Mouse (Mus musculus) embryonic facial prominence, embryonic 15.5 days (tissue): Measurements from ENCODE around the gene Eef1b2. TPM values are rescaled to one million over a fixed set of nuclear protein-coding genes. Genes with fewer than 3 reads are reported as not detected.
"Not testable (repeated sequence)": the region's sequence is repeated elsewhere in the genome, so short reads cannot be mapped to it uniquely, and the experiment has no call there.

ENCODE experiments used
- ATAC-seq: fragments of 200-750 bp; cut with Nextera tagmentation; 2 replicates; pipeline ENCODE4 v1.8.0; 2017; ENCODE audit warnings: low read depth, moderate TSS enrichment; ENCODE audit not compliant: insufficient number of reproducible peaks, low FRiP score, low TSS enrichment
- H3K27ac ChIP-seq: fragments of 300-500 bp; sonication (generic); replicated peaks from 2 replicates; pipeline ENCODE4 v1.5.1; 2015; ENCODE audit warnings: mild to moderate bottlenecking, inconsistent platforms
- H3K27me3 ChIP-seq: fragments of 300-500 bp; sonication (generic); 2 replicates; pipeline ENCODE4 v1.6.1; 2015; ENCODE audit warnings: inconsistent platforms
- H3K36me3 ChIP-seq: fragments of 300-500 bp; sonication (generic); 2 replicates; pipeline ENCODE4 v1.6.1; 2015; ENCODE audit warnings: mild to moderate bottlenecking, inconsistent platforms
- H3K4me1 ChIP-seq: fragments of 300-500 bp; sonication (generic); 2 replicates; pipeline ENCODE4 v1.6.1; 2015; ENCODE audit warnings: inconsistent platforms
- H3K4me2 ChIP-seq: fragments of 300-500 bp; sonication (generic); replicated peaks from 2 replicates; pipeline ENCODE4 v1.6.1; 2015; ENCODE audit warnings: mild to moderate bottlenecking, inconsistent platforms
- H3K4me3 ChIP-seq: fragments of 300-500 bp; sonication (generic); replicated peaks from 2 replicates; pipeline ENCODE4 v1.5.1; 2015; ENCODE audit warnings: mild to moderate bottlenecking, inconsistent platforms
- H3K9ac ChIP-seq: fragments of 300-500 bp; sonication (generic); 2 replicates; pipeline ENCODE4 v1.6.1; 2015; ENCODE audit warnings: inconsistent platforms
- H3K9me3 ChIP-seq: fragments of 300-500 bp; sonication (generic); replicated peaks from 2 replicates; pipeline ENCODE4 v1.6.1; 2016; ENCODE audit warnings: inconsistent platforms
- WGBS: fragments of 180-500 bp; shearing (Covaris S2); methylation state at CpG from one replicate; pipeline ENCODE4 v1.1.7; 2015; 5-methylcytosine and 5-hydroxymethylcytosine counted together
- polyA plus RNA-seq: library from polyadenylated mRNA; unstranded; fragments of >200 nt; fragmentation: Nextera tagmentation; extraction: Ambion mirVana; gene quantifications from 2 replicates; pipeline ENCODE4 v1.2.1, GENCODE M21; 2015

Gene Eef1b2
- polyA plus RNA-seq, 1 experiment from 2014 or later: 565 TPM

GRCm38 (mm10) chr1:63176259-63176603 is 394 bp upstream of the Eef1b2 start:
- peak overlapping the region; percentile 69 for H3K4me3 ChIP-seq
- no peaks in the 10 kb centered on the region for H3K27me3 ChIP-seq
- peaks cover 21% of the 10 kb centered on the region for H3K4me1 ChIP-seq
- peak; percentile 12 for ATAC-seq
- H3K9me3 ChIP-seq: no peaks in the 10 kb centered on the region
- peaks cover 29% of the 10 kb centered on the region for H3K36me3 ChIP-seq
- peak overlapping the region; percentile 92 for H3K27ac ChIP-seq
- H3K4me2 ChIP-seq: peak overlapping the region; percentile 70
- WGBS: under 1% methylated on average over 14 of the region's 14 CpGs
- H3K9ac ChIP-seq: peak overlapping the region; percentile 84

DNA sequence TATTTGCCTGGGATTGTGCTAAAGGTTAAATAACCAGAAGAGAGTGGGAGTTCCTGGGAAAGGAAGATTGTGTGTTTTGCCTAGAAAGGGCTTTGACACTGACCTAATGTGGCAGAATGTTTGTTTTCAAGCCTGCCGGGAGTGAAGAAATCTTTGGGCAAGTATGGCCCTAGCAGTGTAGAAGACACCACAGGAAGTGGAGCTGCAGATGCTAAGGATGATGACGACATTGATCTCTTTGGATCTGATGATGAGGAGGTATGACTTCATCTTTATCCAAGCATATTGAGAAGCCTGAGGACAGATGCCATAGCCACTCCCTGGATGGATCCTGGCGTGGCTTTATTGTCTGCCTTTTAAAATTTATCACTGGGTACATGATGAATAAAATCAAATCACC is 1.7 kb downstream of the Eef1b2 start:
- Histone ChIP-seq H3K9ac (no peak overlapping the region), H3K36me3 (peaks cover 22% of the 10 kb centered on the region), H3K27me3 (no peaks in the 10 kb centered on the region), H3K4me2 (peak overlapping the region; percentile 70), H3K27ac (no peak overlapping the region), H3K9me3 (no peaks in the 10 kb centered on the region), H3K4me1 (peaks cover 21% of the 10 kb centered on the region), H3K4me3 (peak overlapping the region; percentile 69; the same call in 1 of the 2 replicates)
- 58% methylated on average over 3 of the region's 3 CpGs for WGBS
- ATAC-seq: no peak

DNA sequence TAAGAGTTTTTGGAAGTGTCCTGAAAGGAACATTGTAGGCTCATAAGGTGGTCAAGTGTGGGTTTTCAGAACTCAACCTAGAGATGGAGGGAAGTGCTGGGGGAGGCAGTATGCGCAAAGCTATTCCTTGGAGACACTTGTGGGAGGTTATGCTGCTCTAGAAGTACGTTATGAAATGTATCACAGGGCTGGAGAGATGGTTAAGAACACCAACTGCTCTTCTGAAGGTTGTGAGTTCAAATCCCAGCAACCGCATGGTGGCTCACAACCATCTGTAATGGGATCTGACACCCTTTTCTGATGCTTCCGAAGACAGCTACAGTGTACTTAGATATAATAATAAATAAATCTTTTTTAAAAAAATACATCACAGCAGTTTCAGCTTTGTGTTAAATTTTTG is 3.5 kb downstream of the Eef1b2 start:
- Histone ChIP-seq H3K27me3 (no peaks in the 10 kb centered on the region), H3K36me3 (peaks cover 22% of the 10 kb centered on the region), H3K27ac (no peak overlapping the region), H3K4me1 (peaks cover 17% of the 10 kb centered on the region), H3K4me3 (no peak overlapping the region), H3K9ac (no peak overlapping the region), H3K9me3 (no peaks in the 10 kb centered on the region), H3K4me2 (no peak overlapping the region)
- ATAC-seq: no peak
- 88% methylated on average over 4 of the region's 4 CpGs for WGBS

DNA sequence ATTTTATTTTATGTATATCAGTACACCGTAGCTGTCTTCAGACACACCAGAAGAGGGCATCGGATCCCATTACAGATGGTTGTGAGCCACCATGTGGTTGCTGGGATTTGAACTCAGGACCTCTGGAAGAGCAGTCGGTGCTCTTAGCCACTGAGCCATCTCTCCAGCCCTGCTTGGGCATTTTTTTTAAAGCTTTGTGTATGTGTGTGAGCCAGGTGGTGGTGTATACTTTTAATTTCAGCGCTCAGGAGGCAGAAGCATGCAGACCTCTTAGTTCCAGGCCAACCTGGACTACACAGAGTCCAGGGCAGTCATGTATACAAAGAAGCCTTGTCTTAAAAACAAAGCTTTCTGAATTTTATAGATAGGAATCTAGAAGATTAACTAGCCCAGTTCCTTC is 4.0 kb downstream of the Eef1b2 start:
- ATAC-seq: not testable (repeated sequence)
- WGBS: 69% methylated on average over 4 of the region's 4 CpGs

GRCm38 (mm10) chr1:63181019-63181418 is 4.4 kb downstream of the Eef1b2 start:
- no peak overlapping the region for H3K27ac ChIP-seq
- H3K4me3 ChIP-seq: no peak overlapping the region
- H3K4me2 ChIP-seq: no peak overlapping the region
- peaks cover 10% of the 10 kb centered on the region for H3K4me1 ChIP-seq
- no peak overlapping the region for H3K9ac ChIP-seq
- no peaks in the 10 kb centered on the region for H3K27me3 ChIP-seq
- WGBS: under 1% methylated on average over 3 of the region's 3 CpGs
- peak; percentile 76 for ATAC-seq
- peaks cover 22% of the 10 kb centered on the region for H3K36me3 ChIP-seq
- no peaks in the 10 kb centered on the region for H3K9me3 ChIP-seq

More for the DNA sequence above, 4.0 kb downstream of the Eef1b2 start:
- H3K4me1 ChIP-seq: peaks cover 13% of the 10 kb centered on the region
- H3K27ac ChIP-seq, H3K9ac ChIP-seq, H3K27me3 ChIP-seq, H3K9me3 ChIP-seq, H3K4me2 ChIP-seq, H3K4me3 ChIP-seq: not testable (repeated sequence)
- peaks cover 22% of the 10 kb centered on the region for H3K36me3 ChIP-seq

GRCm38 (mm10) chr1:63181480-63181879 is 4.9 kb downstream of the Eef1b2 start:
- peaks cover 10% of the 10 kb centered on the region for H3K4me1 ChIP-seq
- no peak overlapping the region for H3K4me3 ChIP-seq
- H3K27me3 ChIP-seq: no peaks in the 10 kb centered on the region
- no peak for ATAC-seq
- H3K9ac ChIP-seq: no peak overlapping the region
- H3K9me3 ChIP-seq: no peaks in the 10 kb centered on the region
- peaks cover 22% of the 10 kb centered on the region for H3K36me3 ChIP-seq
- H3K4me2 ChIP-seq: no peak overlapping the region
- WGBS: 95% methylated on average over 1 of the region's 1 CpGs
- H3K27ac ChIP-seq: no peak overlapping the region

- Histone ChIP-seq H3K27ac (no peak overlapping the region), H3K4me1 (peaks cover 10% of the 10 kb centered on the region), H3K9me3 (no peaks in the 10 kb centered on the region), H3K9ac (no peak overlapping the region), H3K27me3 (no peaks in the 10 kb centered on the region), H3K4me2 (no peak overlapping the region), H3K4me3 (no peak overlapping the region), H3K36me3 (peaks cover 22% of the 10 kb centered on the region)
- 78% methylated on average over 5 of the region's 5 CpGs for WGBS
- ATAC-seq: no peak
Observed at GRCm38 (mm10) chr1:63182212-63182611, 5.6 kb downstream of the Eef1b2 start.

DNA sequence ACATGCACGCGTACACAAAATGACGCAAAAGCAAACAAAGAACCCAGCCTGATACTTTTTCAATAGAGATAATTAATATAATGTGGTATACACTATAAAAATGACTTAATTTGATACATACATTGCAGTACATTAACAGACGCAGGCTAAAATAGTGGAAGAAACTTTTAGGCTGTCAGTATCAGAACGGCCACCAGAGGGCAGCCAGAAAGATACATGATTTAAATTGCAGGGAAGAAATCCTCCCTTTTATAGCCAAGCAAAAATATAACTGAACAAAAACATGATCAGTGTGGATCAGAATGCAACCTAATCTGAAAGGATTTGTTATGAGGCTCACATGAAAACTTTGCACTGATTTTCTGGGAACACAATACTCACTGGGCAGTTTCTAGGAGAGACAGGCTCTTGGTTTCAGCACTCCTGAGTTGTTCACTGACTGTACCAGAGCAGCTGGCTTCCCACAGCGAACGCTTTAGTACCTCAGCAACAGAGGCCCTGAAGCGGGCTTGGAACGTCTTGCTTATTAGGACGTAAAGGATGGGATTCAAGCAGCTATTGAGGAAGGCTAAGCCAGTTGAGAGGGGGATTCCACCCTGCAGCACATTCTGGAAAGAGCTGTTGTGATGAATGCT is 6.1 kb downstream of the Eef1b2 start:
- Histone ChIP-seq H3K27ac (no peak overlapping the region), H3K36me3 (peaks cover 22% of the 10 kb centered on the region), H3K4me2 (no peak overlapping the region), H3K27me3 (no peaks in the 10 kb centered on the region), H3K4me3 (no peak overlapping the region), H3K4me1 (peaks cover 7% of the 10 kb centered on the region), H3K9ac (no peak overlapping the region), H3K9me3 (no peaks in the 10 kb centered on the region)
- WGBS: 49% methylated on average over 10 of the region's 10 CpGs
- no peak for ATAC-seq

GRCm38 (mm10) chr1:63185430-63185829 is 8.8 kb downstream of the Eef1b2 start:
- not testable (repeated sequence) for H3K4me3 ChIP-seq, H3K9ac ChIP-seq, H3K36me3 ChIP-seq, H3K4me2 ChIP-seq, ATAC-seq, H3K27me3 ChIP-seq, H3K27ac ChIP-seq, H3K4me1 ChIP-seq, H3K9me3 ChIP-seq
- 94% methylated on average over 6 of the region's 6 CpGs for WGBS

GRCm38 (mm10) chr1:63188536-63188935 is 11.9 kb downstream of the Eef1b2 start:
- Histone ChIP-seq H3K9me3 (no peaks in the 10 kb centered on the region), H3K27me3 (no peaks in the 10 kb centered on the region), H3K36me3 (no peaks in the 10 kb centered on the region), H3K27ac (no peak overlapping the region), H3K9ac (no peak overlapping the region), H3K4me2 (no peak overlapping the region), H3K4me1 (no peaks in the 10 kb centered on the region), H3K4me3 (no peak overlapping the region)
- no peak for ATAC-seq
- WGBS: 77% methylated on average over 3 of the region's 3 CpGs

DNA sequence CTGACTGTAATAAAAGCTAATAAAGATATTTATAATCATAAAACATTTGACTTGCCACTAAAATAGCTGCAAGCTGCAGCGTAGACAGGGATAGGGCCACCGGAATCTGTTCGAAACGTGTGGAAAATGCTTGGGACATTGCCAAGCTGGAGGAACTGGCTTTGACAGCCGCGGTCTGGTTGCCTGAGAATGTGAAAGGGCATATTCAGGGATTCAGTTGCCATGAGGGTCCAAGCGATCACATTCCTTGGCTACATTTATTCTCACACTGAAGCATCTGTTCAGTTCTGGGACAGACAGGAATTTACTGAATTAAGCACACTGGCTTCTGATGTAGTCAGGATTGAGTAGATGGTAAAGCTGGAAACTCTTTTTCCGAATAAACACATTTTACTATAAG is 14.2 kb downstream of the Eef1b2 start:
- Histone ChIP-seq H3K9ac (no peak overlapping the region), H3K9me3 (no peaks in the 10 kb centered on the region), H3K4me3 (no peak overlapping the region), H3K4me1 (no peaks in the 10 kb centered on the region), H3K27ac (peak overlapping the region; percentile 60; the same call in 1 of the 2 replicates), H3K4me2 (no peak overlapping the region; the same call in 1 of the 2 replicates), H3K27me3 (no peaks in the 10 kb centered on the region), H3K36me3 (no peaks in the 10 kb centered on the region)
- peak; percentile 51; the same call in 1 of the 2 replicates for ATAC-seq
- WGBS: 48% methylated on average over 8 of the region's 8 CpGs
